Mouse (Mus musculus) embryo, embryonic 10.5 days (tissue): Measurements from ENCODE around the gene Fstl3.

Source experiments
- DNase-seq: peaks from one replicate; pipeline ENCODE4 v3.0.0-alpha.2; 2015; ENCODE audit warnings: low spot score

Fstl3 gene

GRCm38 (mm10) chr10:79788386-79789158 is 11.5 kb downstream of the Fstl3 start:
- peak; percentile 84 for DNase-seq

DNA sequence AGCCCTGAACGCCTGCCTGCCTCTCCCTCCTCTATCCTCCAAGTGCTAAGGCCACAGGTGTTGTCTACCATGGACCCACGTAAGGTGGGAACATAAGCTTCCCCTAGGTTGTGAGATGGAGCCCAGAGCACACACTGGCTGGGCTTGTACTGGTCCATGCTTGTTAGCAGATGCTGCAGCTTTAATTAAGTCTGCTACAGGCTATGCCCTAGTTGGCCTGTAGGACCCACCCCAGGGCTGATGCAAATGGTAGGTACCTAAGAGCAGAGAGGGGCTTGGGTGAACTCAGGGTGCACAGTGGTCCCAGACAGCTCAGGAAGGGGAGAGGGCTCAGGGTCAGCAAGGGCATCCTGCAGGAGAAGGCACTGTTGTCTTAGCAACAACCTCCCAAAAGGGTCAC is 12.5 kb downstream of the Fstl3 start:
- DNase-seq, result no peak

GRCm38 (mm10) chr10:79790861-79791260 is 13.8 kb downstream of the Fstl3 start, which contains the start of gene Prss57:
Gene Prss57, minus strand, starts transcription at chr10:79790961.
- DNase-seq, result no peak

DNA sequence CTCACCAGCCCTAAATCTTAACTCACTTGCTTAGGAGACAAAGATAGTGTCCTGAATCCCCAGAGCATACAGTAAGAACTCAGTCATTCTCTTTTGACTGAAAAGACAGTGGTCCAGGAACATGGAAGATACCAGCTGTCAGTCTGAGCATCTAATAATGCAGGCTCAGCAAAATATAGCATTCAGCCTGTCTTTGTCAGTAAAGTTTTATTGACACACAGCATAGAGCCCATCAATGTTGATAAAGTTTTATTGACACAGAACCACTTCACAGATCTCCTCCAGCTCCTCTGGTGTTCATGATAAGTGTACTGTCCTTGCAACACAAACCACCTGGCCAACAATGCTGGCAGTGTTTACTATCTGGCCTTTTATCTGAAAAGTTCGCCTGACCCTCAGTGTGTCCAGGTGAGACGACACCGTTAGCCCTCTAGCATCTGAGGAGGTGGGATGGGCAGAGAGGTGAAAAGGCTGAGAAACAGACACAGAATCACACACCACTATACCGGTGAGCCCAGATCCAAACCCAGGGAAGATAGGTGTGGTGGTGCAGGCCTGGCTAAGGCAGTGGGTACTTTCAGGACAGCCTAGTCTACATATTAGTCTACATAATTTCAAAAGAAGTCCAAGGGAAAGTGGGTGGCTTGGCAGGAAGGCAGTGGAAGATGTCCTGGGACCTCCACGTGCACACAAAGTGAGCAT is 15.4 kb downstream of the Fstl3 start:
- no peak for DNase-seq

GRCm38 (mm10) chr10:79793051-79793737 is 16.1 kb downstream of the Fstl3 start, which contains the start of gene Palm:
Gene Palm, plus strand, starts transcription at chr10:79793572.
- peak; percentile 82 for DNase-seq

GRCm38 (mm10) chr10:79793738-79794490 is 16.8 kb downstream of the Fstl3 start:
- peak; percentile 70 for DNase-seq

DNA sequence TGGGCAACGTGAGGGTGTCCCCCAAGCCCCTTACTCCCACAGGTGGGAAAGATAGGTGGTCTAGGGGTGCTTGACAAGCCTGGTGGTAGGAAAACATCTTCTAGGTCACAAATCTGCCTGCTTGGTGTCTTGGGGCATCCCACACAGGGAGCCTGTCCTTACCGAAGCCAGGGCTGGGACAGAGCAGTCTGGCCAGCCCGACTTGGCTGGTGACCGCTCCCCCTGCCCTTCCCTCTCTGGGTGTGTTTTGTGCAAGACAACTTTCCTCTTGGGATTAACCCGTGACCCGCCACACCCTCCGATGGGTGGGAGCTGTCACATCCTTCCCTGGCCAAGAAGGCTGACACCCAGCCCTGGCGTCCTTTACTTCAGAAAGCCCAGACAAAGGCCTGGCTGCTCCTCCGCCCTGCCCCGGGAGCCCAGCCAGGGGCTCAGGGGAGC is 17.4 kb downstream of the Fstl3 start:
- peak; percentile 64 for DNase-seq

- no peak for DNase-seq
Measured at GRCm38 (mm10) chr10:79795905-79796304, 18.8 kb downstream of the Fstl3 start.

DNA sequence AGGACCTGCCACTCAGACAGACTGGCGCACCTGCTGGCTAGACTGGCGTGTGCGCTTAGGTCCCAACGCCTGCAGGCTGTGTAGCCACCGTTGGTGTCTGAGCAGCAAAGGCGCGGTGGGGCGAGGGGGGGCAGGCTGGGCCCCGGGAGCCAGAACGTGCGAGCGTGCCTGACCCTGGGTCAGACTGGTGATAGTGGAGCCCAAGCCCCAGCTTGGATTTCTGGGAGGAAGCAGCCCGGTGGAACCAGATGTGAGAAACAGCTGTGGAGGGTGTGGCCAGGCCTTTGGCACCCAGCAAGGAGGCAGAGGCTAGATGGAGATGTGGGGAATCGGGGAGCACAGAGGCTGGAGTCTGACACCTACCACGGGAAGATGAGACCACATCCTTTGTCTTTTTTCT is 20.3 kb downstream of the Fstl3 start:
- DNase-seq, result no peak

DNA sequence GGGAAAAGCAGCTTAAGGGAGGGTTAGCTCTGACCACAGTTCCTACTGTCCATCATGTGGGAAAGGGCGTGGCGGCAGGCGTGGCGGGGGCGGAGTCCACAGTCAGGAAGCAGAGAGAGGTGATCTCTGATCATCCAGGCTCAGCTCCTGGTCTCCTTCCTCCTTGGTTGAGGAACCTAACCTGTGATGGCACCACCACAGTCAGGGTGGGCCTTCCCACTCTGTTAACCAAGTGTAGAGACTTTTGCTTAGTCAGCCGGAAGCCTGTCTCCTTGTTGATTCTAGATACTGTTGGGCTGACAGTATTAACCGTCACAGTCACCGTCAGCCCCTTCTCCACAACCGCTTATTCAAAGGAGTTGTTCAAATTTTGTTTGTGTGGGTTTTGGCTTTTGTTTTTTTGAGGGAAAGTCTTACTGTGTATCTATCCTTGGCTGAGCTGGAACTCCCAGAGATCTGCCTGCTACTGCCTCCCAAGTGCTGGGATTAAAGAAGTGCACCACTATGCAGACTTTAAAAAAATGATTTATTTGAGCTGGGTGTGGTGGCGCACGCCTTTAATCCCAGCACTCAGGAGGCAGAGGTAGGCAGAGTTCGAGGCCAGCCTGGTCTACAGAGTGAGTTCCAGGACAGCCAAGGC is 21.3 kb downstream of the Fstl3 start:
- no peak for DNase-seq

DNA sequence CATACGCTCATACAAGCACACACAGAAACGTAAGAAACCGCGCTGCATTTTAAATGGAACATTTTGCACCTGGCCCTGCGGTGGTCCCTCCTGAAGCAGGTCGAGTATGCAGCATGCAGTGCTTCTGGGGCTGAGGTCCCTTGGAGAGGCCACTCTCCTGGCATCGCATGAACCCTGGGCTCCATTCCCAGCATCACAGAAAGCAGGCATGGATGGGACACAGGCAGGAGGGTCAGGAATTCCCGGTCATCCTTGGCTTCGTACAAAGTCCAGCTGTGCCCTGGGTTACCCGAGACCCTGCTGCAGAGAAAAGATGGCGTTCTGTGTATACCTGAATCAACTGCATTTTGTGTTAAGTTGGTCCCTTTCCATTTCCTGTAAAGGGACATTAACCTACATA is 23.4 kb downstream of the Fstl3 start:
- DNase-seq, result no peak

GRCm38 (mm10) chr10:79801837-79802236 is 24.8 kb downstream of the Fstl3 start:
- DNase-seq, result no peak

DNA sequence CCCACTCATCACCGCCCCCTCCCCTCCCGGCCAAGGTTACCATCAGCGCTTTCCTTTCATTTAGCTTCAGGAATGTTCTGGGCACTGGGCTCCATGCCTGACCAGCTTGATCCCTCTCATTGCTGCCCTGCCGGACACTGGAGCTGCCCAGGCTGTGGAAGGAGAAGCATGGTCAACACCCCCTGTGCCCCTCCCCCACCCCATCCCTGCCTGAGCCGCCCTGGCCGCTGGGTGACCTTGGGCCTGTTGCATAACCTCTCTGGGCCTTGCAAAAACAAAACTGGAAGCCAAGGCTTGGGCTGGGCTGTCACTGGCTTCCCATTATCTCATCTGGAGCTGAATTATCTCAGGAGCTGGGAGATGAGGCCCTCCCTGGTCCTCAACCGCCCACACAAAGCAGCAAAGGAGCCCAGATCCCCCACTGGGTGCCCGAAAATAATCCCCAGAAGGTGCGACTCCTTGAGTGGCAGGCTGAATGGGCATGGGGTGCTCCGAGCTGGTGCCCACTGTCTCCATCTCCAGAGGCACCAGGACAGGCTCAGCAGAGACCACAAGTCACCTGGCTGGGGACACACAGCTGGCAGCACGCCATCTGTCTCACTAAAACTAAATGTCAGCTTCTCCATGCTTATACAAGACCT is 25.4 kb downstream of the Fstl3 start:
- peak; percentile 29 for DNase-seq

DNA sequence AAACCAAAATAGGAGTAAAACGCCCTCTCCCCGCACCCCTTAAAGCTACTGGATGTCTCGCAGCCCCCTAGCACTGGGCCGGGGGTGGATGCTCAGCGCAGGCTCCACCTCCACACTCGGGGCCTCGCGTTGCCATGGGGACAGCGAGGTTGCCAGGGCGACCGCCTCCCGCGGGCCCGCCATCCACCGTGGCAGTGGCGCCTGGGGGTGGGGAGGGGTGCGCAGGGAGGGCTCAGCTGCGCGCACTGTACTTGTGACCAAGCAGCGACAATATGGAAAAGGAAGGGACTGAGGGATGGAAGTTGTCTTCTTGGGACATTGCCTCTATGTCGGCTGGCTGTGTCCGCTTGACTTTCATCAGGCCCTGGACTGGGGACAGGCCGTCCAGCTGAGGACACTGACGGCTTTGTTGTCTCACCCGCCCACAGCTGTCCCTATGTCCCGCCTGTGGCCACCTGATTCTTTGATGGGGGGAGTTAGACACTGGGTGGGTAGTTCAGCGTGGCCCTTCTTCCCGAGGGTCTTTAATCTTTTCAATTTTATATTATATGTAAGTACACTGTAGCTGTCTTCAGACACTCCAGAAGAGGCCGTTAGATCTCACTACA is 26.7 kb downstream of the Fstl3 start:
- peak; percentile 86 for DNase-seq

- no peak for DNase-seq
Measured at GRCm38 (mm10) chr10:79805636-79806035, 28.6 kb downstream of the Fstl3 start.

DNA sequence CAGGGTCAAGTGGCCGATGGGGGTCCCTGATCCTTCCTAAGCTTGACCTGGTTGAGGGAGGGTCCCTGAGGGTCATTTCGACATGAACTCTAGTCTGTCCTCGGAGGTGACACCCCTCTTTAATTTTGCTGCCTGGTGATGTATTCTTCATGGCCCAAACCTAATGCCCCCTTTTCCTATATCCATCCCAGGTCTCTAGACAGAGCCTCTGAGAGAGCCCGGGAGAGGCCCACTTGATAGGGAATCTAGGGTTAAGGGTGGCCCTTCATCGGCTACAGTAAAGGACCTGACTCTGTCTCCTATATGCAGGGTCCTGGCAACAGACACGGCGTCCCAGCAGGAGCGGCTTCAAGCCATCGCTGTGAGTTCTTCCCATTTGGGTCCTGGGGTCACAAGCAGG is 29.3 kb downstream of the Fstl3 start:
- no peak for DNase-seq

DNA sequence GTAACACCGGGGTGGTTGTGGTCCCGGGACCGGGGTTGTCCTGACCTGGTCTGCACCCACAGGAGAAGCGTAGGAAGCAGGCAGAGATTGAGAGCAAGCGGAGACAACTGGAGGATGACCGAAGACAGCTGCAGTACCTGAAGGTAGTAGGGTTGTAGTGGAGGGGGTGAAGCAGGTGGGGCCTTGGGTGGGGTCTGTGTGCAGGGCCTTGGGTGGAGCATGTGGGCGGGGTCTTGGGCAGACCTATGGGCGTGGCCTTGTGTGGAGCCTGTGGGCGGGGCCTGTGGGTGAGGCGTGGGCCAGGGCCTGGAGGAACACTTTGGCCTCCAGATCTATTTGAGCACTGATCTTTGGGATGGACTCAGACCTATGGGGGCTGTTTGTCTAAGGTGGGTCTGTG is 29.9 kb downstream of the Fstl3 start:
- DNase-seq, result no peak

DNA sequence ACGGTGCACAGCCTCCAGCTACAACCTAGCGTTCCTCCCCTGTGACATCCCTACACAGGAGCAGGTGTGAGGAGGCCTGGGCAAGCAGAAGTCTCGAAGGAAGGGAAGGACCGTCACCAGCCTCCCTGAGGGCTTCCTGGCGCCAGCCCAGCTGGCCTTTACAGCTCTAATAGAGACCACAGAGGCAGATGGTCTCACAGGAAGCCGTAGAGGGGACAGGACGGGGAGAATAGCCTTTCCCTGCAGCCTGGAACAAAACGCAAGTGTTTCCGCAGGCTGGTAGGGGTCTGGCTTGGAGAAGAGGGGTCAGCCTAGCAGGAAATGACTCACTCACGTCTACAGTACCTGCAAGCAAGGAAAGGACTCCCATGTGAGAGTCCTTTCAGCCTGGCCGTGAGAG is 30.8 kb downstream of the Fstl3 start:
- no peak for DNase-seq

GRCm38 (mm10) chr10:79808728-79809127 is 31.7 kb downstream of the Fstl3 start:
- no peak for DNase-seq
